20 mouse cellular contexts compared by ENCODE assay signal in the genomic region with DNA sequence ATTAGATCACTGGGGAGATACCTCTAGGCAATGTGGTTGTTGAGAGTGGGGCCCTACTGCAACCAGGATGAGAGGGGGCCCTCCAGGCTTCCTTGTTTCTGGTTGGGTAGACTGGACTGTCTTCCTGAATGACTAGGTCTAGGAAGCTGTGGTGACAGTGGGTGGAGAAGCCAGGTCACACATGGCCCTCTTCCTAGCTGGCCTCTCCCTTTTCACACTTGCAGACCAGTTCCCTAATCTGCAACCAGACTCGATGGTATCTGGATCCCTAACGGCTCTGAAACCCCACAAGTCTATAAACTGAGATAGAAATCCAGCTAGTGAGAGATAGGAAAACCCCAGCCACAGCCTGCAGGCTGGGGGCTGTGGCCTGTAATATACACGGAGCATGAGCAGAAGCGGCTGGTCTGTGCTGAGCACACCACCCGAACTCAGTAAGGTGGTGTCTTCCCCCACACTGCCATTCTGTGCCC.
DNase-seq lines count a peak whose midpoint lies in the region; ATAC-seq and TF ChIP-seq lines count a peak whose summit lies in the region.
"Had no signal": no experiment of that assay in that cellular context is flagged by ENCODE, and none has a peak within 500 bp of the region (broad histone marks: within the 10 kb centered on the region; RNA-seq: fewer than 3 reads in every experiment).

No protein-coding gene starts in this region.

- no peak overlapping the region for H3K4me3 ChIP-seq in thymus, adult 2 months (ENCODE audit: control insufficient read depth, insufficient read depth, low read length)
- no peak overlapping the region for H3K4me3 ChIP-seq in liver, embryonic 13.5 days (replicated peaks)
- H3K4me3 ChIP-seq in kidney, embryonic 14.5 days (ENCODE audit: low read length) = no peak overlapping the region
- H3K4me3 ChIP-seq: forebrain, embryonic 13.5 days; midbrain, embryonic 10.5 days had no signal

- H3K9me3 ChIP-seq in liver, embryonic 13.5 days (replicated peaks) = no peaks in the 10 kb centered on the region
- H3K9me3 ChIP-seq in kidney, embryonic 14.5 days (ENCODE audit: control insufficient read depth, low read length) = no peaks in the 10 kb centered on the region
- H3K9me3 ChIP-seq: forebrain, embryonic 13.5 days; midbrain, embryonic 10.5 days had no signal

- TF ChIP-seq POLR2A in thymus, adult 2 months (IDR thresholded peaks at IDR 0.05; ENCODE audit: control insufficient read depth, extremely low read depth, insufficient read depth, low read length, poor library complexity) = no peak

- ATAC-seq in liver, embryonic 13.5 days (ENCODE audit: low read depth) = peak; percentile 66
- 0 out of 2 replicates have a peak, but pooled peaks have one; percentile 23 for ATAC-seq in monocyte, adult 5-6 weeks (replicated peaks; ENCODE audit: insufficient number of reproducible peaks, low FRiP score, low TSS enrichment, poor library complexity, severe bottlenecking)
- no peak for ATAC-seq in kidney, embryonic 14.5 days (ENCODE audit: low FRiP score, low TSS enrichment)
- ATAC-seq: forebrain, embryonic 13.5 days had no signal

- no peak overlapping the region for H3K9ac ChIP-seq in liver, embryonic 13.5 days
- H3K9ac ChIP-seq in kidney, embryonic 14.5 days (ENCODE audit: low read depth, low read length) = no peak overlapping the region
- H3K9ac ChIP-seq: forebrain, embryonic 13.5 days had no signal

- H3K27ac ChIP-seq in thymus, adult 2 months (ENCODE audit: control insufficient read depth, insufficient read depth, low read length) = no peak overlapping the region
- no peak overlapping the region for H3K27ac ChIP-seq in liver, embryonic 13.5 days
- H3K27ac ChIP-seq in kidney, embryonic 14.5 days (ENCODE audit: low read depth, low read length) = no peak overlapping the region
- H3K27ac ChIP-seq: forebrain, embryonic 13.5 days; midbrain, embryonic 10.5 days; stomach, postnatal 0 days had no signal

- no peak overlapping the region for H3K4me2 ChIP-seq in liver, embryonic 13.5 days
- no peak overlapping the region for H3K4me2 ChIP-seq in kidney, embryonic 14.5 days (replicated peaks; ENCODE audit: low read depth, low read length)
- H3K4me2 ChIP-seq: forebrain, embryonic 13.5 days had no signal

- TF ChIP-seq CTCF in thymus, adult 2 months (IDR thresholded peaks at IDR 0.05; ENCODE audit: borderline replicate concordance, control insufficient read depth, extremely low read depth, insufficient read depth, low read length, poor library complexity) = no peak

- peaks cover 68% of the 10 kb centered on the region for H3K4me1 ChIP-seq in thymus, adult 2 months (replicated peaks; ENCODE audit: control insufficient read depth, insufficient read depth, low read length)
- H3K4me1 ChIP-seq in liver, embryonic 13.5 days (replicated peaks) = peaks cover 33% of the 10 kb centered on the region
- peaks cover 25% of the 10 kb centered on the region for H3K4me1 ChIP-seq in kidney, embryonic 14.5 days (ENCODE audit: control insufficient read depth, insufficient read depth, low read length)

- peak; percentile 25 for DNase-seq in thymus, adult 2 months
- no peak for DNase-seq in thymus, postnatal 10 days (ENCODE audit: low spot score in 2 of 2)
- peak; percentile 42 for DNase-seq in MN1 (ENCODE audit: low spot score)
- DNase-seq in liver, embryonic 13.5 days = no peak
- DNase-seq in right cerebral cortex, adult 18-20 months = no peak
- DNase-seq: adrenal gland, postnatal 25 days; cerebellum, adult 11 months; cerebellum, postnatal 25 days; gastrocnemius, postnatal 14 days; kidney, adult 8-10 months; kidney, postnatal 36 days; lung, adult 18-20 months; lung, postnatal 14 days; retina, postnatal 1 day; right cerebral cortex, postnatal 4 days had no signal

- no peaks in the 10 kb centered on the region for H3K27me3 ChIP-seq in thymus, adult 2 months (ENCODE audit: control insufficient read depth, insufficient read depth, low read length)
- H3K27me3 ChIP-seq in liver, embryonic 13.5 days = peaks cover 6% of the 10 kb centered on the region; the same call in 1 of the 2 replicates
- H3K27me3 ChIP-seq in kidney, embryonic 14.5 days (ENCODE audit: control insufficient read depth, insufficient read depth, low read length) = no peaks in the 10 kb centered on the region

- H3K36me3 ChIP-seq in thymus, adult 2 months (ENCODE audit: control insufficient read depth, insufficient read depth, low read length) = no peaks in the 10 kb centered on the region
- no peaks in the 10 kb centered on the region for H3K36me3 ChIP-seq in liver, embryonic 13.5 days
- H3K36me3 ChIP-seq in kidney, embryonic 14.5 days (ENCODE audit: control insufficient read depth, insufficient read depth, low read length) = no peaks in the 10 kb centered on the region
- H3K36me3 ChIP-seq: midbrain, embryonic 10.5 days had no signal

- WGBS in thymus, adult 2 months = 22% methylated on average over 5 of the region's 5 CpGs
- WGBS in liver, embryonic 13.5 days (ENCODE audit: insufficient replicate concordance) = 13% methylated on average over 5 of the region's 5 CpGs
- WGBS in kidney, embryonic 14.5 days = 57% methylated on average over 5 of the region's 5 CpGs

Comparison
In these comparisons a context has a peak if more than half of its experiments do, and no peak if none do; other contexts are left out.
1. DNase-seq: peak in thymus, adult 2 months (single experiment) and MN1 (single experiment); none in thymus, postnatal 10 days (0 of 2), liver, embryonic 13.5 days (single experiment) and right cerebral cortex, adult 18-20 months (single experiment).